Mouse (Mus musculus) forebrain, embryonic 12.5 days (tissue): ENCODE measurements around the gene Cep135. TPM values are rescaled to one million over a fixed set of nuclear protein-coding genes. Genes with fewer than 3 reads are reported as not detected.

Source experiments
- ATAC-seq: fragments of 200-750 bp; cut with Nextera tagmentation; 2 replicates; pipeline ENCODE4 v1.8.0; 2017; ENCODE audit warnings: moderate TSS enrichment; ENCODE audit not compliant: low FRiP score
- H3K27ac ChIP-seq: fragments of 300-500 bp; sonication (generic); 2 replicates; pipeline ENCODE4 v1.5.1; 2016; ENCODE audit warnings: mild to moderate bottlenecking
- H3K27me3 ChIP-seq: fragments of 300-500 bp; sonication (generic); 2 replicates; pipeline ENCODE4 v1.6.1; 2016; ENCODE audit warnings: mild to moderate bottlenecking
- H3K36me3 ChIP-seq: fragments of 300-500 bp; sonication (generic); replicated peaks from 2 replicates; pipeline ENCODE4 v1.6.1; 2016; ENCODE audit warnings: mild to moderate bottlenecking
- H3K4me1 ChIP-seq: fragments of 300-500 bp; sonication (generic); 2 replicates; pipeline ENCODE4 v1.6.1; 2016
- H3K4me2 ChIP-seq: fragments of 300-500 bp; sonication (generic); 2 replicates; pipeline ENCODE4 v1.6.1; 2016; ENCODE audit warnings: mild to moderate bottlenecking, moderate library complexity
- H3K4me3 ChIP-seq: fragments of 300-500 bp; sonication (generic); replicated peaks from 2 replicates; pipeline ENCODE4 v1.5.1; 2016; ENCODE audit warnings: mild to moderate bottlenecking
- H3K9ac ChIP-seq: fragments of 300-500 bp; sonication (generic); 2 replicates; pipeline ENCODE4 v1.6.1; 2016; ENCODE audit warnings: mild to moderate bottlenecking
- H3K9me3 ChIP-seq: fragments of 300-500 bp; sonication (generic); 2 replicates; pipeline ENCODE4 v1.6.1; 2016
- WGBS: fragments of 180-500 bp; shearing (Covaris S2); methylation state at CpG from one replicate; pipeline ENCODE4 v1.1.7; 2016; 5-methylcytosine and 5-hydroxymethylcytosine counted together
- polyA plus RNA-seq: library from polyadenylated mRNA; unstranded; fragments of >200 nt; fragmentation: Nextera tagmentation; extraction: Ambion mirVana; gene quantifications from 2 replicates; pipeline ENCODE4 v1.2.1, GENCODE M21; 2016

Cep135 gene
- polyA plus RNA-seq, 1 experiment from 2014 or later = 10.9 TPM

DNA sequence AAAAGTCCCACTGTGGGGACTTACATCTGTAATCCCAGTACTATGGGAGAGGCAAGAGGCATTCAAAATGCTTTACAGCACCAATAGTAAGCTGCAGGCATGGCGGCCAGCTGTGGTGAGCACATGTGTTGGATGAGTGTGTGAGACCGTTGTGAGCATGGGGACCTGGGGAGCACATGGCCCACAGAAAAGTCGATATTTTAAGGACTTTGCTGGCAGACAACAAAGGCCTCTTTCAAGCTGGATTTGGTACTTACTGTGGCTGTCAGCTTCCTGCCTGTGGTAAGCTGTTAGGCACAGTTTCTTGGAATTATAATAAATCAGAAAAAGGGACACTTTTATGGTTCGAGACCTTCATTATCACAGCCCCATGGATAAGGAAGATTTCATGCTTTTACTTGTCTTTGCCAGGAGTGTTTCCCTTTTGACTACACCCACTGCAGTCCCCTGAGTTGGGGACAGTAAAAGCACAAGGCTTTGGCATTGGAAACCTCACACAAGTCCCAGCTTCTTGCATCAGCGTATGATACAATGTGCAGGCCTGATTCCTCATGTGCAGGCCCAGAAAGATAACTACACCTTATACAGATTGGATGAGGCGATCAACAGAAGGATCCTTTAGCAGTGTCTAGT, 24.5 kb downstream of the Cep135 start:
- Histone ChIP-seq H3K4me1 (no peaks in the 10 kb centered on the region), H3K36me3 (peaks cover 85% of the 10 kb centered on the region), H3K27me3 (no peaks in the 10 kb centered on the region), H3K4me2 (no peak overlapping the region), H3K9me3 (no peaks in the 10 kb centered on the region), H3K4me3 (no peak overlapping the region), H3K27ac (no peak overlapping the region), H3K9ac (no peak overlapping the region)
- 91% methylated on average over 6 of the region's 6 CpGs for WGBS
- no peak for ATAC-seq

DNA sequence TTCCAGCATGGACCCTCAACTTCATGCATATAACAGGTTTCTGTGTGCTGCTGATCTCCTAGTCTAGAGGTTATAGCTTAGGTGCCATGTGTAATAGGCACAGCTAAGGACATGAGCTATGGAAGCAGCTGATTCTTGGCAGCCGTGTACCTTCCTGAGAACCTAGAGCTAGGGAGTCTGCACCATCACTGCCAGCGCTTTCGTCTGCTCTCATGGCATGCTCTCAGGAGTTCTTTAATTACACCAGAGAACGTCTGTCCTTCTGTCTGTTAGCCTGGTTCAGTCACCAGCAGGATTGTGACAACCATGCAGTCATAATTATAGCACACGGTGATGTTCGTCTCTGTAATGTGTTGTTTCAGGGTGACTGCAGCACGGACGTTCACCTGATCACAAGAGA, 26.8 kb downstream of the Cep135 start:
- Histone ChIP-seq H3K4me2 (no peak overlapping the region), H3K4me1 (no peaks in the 10 kb centered on the region), H3K27me3 (no peaks in the 10 kb centered on the region), H3K36me3 (peaks cover 88% of the 10 kb centered on the region), H3K9me3 (no peaks in the 10 kb centered on the region), H3K4me3 (no peak overlapping the region), H3K9ac (no peak overlapping the region), H3K27ac (no peak overlapping the region)
- WGBS = 94% methylated on average over 8 of the region's 8 CpGs
- no peak for ATAC-seq

DNA sequence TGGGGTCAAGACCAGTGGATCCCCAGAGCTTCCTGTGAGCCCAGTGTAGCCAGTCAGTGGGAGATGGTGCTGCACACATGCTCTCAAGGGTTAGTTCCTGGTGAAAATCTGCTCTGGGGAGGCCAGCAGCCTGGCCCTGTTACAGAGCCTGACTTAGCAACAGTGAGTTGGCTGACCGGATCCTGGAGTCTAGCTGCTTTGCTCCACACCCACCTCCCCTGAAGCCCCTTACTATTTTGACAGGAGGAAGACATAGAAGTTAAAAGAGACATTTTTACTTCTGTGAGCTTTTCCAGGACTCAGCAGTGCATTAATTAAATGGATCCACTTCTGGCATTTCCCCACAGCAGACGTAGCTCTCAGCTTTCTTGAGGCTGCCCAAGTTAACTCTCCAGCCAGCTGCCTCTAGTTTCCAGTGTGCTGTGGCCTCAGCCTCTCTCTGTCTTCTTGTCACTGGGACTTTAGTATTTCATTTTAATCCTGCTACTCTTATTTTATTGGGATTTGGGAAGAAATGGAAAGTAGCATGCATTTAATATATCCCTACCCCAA, 27.8 kb downstream of the Cep135 start:
- Histone ChIP-seq H3K27ac (no peak overlapping the region), H3K4me3 (no peak overlapping the region), H3K9ac (no peak overlapping the region), H3K4me1 (no peaks in the 10 kb centered on the region), H3K27me3 (no peaks in the 10 kb centered on the region), H3K9me3 (no peaks in the 10 kb centered on the region), H3K4me2 (no peak overlapping the region), H3K36me3 (peaks cover 80% of the 10 kb centered on the region)
- ATAC-seq = no peak
- 97% methylated on average over 2 of the region's 2 CpGs for WGBS

DNA sequence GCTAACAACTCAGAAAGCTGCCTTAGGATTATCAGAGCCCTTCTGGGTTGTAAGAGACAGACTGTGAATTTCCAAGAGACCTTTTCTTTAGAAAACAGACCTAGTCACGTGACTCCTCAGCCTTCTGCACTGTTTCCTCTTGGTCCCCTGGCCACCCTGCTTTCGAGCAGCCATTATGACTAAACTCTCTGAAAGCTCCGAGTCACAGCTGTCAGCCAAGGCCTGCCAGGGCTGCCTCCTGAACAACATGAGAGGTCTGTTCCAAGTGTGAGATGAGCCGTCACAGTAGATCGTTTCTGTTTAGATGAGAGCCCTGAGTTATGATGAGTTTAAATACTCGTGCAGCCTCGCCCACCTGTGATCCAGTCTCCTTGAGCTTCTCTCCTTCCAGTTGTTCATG, 30.3 kb downstream of the Cep135 start:
- no peak for ATAC-seq
- no peaks in the 10 kb centered on the region for H3K9me3 ChIP-seq
- WGBS = 88% methylated on average over 7 of the region's 7 CpGs

DNA sequence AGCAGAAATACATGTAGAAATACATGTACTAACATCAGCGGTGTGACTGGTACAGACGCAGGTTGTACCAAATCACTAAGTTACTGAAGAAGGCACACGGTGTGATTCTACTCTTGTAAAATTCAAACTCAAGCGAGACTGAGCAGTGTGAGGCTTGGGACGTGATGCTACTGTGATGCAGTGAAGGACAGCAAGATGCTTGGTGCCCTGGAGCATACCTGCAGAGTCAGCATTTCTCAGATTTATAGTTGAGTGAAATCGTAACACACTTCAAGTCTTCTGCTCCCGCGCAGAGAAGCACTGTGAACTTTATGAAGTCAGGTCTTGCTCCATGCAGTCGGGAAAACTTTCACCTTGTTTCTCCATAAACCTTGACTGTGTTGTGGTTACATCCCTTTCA, 35.3 kb downstream of the Cep135 start:
- no peak overlapping the region for H3K9ac ChIP-seq
- H3K36me3 ChIP-seq = peaks cover 55% of the 10 kb centered on the region
- H3K27ac ChIP-seq = no peak overlapping the region
- no peak for ATAC-seq
- no peak overlapping the region for H3K4me2 ChIP-seq
- H3K27me3 ChIP-seq = no peaks in the 10 kb centered on the region
- H3K4me1 ChIP-seq = no peaks in the 10 kb centered on the region
- H3K4me3 ChIP-seq = no peak overlapping the region
- 96% methylated on average over 9 of the region's 9 CpGs for WGBS
- no peaks in the 10 kb centered on the region for H3K9me3 ChIP-seq

More for the DNA sequence above, 30.3 kb downstream of the Cep135 start:
- H3K9ac ChIP-seq = no peak overlapping the region
- H3K27ac ChIP-seq = no peak overlapping the region
- H3K4me1 ChIP-seq = no peaks in the 10 kb centered on the region
- H3K36me3 ChIP-seq = peaks cover 76% of the 10 kb centered on the region
- H3K4me3 ChIP-seq = no peak overlapping the region
- H3K4me2 ChIP-seq = no peak overlapping the region
- no peaks in the 10 kb centered on the region for H3K27me3 ChIP-seq

DNA sequence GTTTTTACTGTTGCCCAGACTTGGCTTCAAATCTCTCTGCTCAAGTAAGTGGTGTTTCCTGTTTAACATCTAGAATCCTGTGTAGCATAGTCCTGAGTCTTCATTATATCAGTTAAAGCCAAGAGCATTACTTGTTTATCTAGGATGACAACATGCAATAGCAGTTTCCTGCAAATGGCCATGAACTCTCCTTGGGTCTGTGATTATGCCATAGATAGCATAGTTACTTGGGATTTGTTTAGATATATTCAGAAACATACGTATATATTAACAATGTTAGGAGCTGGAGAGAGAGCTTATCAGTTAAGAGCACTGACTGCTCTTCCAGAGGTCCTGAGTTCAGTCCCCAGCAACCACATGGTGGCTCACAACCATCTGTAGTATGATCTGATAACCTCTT, 39.3 kb downstream of the Cep135 start:
- no peak overlapping the region for H3K9ac ChIP-seq
- H3K4me1 ChIP-seq = no peaks in the 10 kb centered on the region
- H3K27ac ChIP-seq = no peak overlapping the region
- no peaks in the 10 kb centered on the region for H3K9me3 ChIP-seq
- no peak overlapping the region for H3K4me3 ChIP-seq
- no peak overlapping the region for H3K4me2 ChIP-seq
- 88% methylated on average over 1 of the region's 1 CpGs for WGBS
- peaks cover 51% of the 10 kb centered on the region for H3K36me3 ChIP-seq
- H3K27me3 ChIP-seq = no peaks in the 10 kb centered on the region
- ATAC-seq = no peak

DNA sequence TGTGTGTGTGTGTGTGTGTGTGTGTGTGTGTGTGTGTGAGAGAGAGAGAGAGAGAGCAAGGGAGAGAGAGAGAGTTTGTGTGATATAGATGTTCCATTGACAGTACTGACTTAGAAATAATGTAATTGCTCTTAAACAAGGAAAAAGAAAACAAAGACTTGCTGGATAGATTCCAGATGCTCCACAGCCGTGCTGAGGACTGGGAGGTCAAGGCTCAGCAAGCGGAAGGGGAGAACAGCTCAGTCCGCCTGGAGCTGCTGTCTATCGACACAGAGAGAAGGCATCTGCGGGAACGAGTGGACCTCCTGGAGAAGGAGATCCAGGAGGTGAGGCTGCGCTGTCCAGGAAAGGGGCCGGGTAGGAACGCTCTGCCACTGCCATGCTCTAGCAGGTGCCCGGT, 45.5 kb downstream of the Cep135 start:
- WGBS = 75% methylated on average over 10 of the region's 10 CpGs
- Histone ChIP-seq H3K36me3 (peaks cover 71% of the 10 kb centered on the region), H3K4me3 (no peak overlapping the region), H3K27me3 (no peaks in the 10 kb centered on the region), H3K9me3 (no peaks in the 10 kb centered on the region), H3K27ac (no peak overlapping the region), H3K4me1 (no peaks in the 10 kb centered on the region), H3K9ac (no peak overlapping the region), H3K4me2 (no peak overlapping the region)
- ATAC-seq = no peak

DNA sequence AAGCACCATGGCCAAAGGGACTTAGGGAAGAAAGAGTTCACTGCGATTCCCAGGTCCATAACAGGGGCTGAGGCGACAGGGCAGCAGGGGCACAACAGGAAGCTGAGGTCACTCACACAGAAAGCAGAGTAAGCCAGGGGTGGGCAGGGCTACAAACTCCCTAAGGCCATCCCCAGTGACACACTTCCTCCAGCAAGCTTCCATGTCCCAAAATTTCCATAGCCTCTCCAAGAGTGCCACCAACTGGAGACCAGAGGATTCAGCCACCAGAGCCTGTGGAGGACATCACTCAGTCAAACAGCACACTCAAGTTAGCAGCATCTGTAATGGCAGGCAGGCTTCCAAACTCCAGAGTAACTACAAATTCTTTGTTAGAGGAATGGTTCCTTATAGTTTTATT, 47.1 kb downstream of the Cep135 start:
- H3K27ac ChIP-seq = no peak overlapping the region
- H3K9ac ChIP-seq = no peak overlapping the region
- no peak overlapping the region for H3K4me2 ChIP-seq
- H3K4me1 ChIP-seq = no peaks in the 10 kb centered on the region
- WGBS = 90% methylated on average over 2 of the region's 2 CpGs
- ATAC-seq = no peak
- H3K4me3 ChIP-seq = no peak overlapping the region
- peaks cover 82% of the 10 kb centered on the region for H3K36me3 ChIP-seq
- no peaks in the 10 kb centered on the region for H3K9me3 ChIP-seq
- H3K27me3 ChIP-seq = no peaks in the 10 kb centered on the region

DNA sequence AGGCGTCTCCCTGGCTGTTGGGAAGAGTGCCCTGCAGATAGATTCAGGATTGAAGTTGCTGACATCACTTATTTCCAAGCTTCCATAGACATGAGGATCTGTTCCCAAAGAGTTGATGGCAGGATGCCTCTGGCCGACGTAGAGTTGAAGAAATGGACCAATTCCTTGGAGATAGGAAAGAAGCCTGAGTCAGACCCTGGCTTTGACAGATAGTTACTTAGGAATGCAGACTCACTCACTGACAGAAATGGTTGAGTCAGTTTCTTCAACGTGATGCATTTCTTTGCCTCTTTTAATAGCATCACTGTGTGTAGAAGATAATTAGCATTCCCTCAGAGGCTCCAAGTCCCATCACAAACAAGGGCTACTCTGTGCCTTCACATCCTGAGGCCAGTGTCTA, 53.6 kb downstream of the Cep135 start:
- peaks cover 70% of the 10 kb centered on the region for H3K36me3 ChIP-seq
- WGBS = 95% methylated on average over 4 of the region's 4 CpGs
- ATAC-seq = no peak

DNA sequence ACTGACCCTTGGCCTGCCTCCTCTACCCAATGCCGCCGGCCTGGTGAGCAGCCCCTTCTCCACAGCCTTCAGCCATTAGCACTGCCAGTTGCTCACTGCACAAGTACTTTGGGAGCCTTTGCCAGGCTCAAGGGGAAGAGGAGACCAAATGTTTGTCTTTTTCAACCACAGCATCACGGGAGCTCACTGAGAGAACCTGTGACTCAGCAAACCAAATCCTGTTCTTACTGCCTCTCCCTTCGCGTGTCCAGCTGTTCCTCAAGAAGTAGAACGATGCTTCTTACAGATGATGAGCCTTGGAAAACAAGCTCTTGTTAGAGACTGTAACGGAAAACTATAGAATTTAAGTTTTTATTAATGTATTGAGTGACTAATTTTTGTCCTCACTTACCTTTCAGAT, 55.7 kb downstream of the Cep135 start:
- H3K4me3 ChIP-seq = no peak overlapping the region
- H3K4me2 ChIP-seq = no peak overlapping the region
- peaks cover 56% of the 10 kb centered on the region for H3K36me3 ChIP-seq
- ATAC-seq = no peak
- H3K4me1 ChIP-seq = no peaks in the 10 kb centered on the region
- H3K27ac ChIP-seq = no peak overlapping the region
- H3K9me3 ChIP-seq = no peaks in the 10 kb centered on the region
- 94% methylated on average over 7 of the region's 7 CpGs for WGBS
- H3K9ac ChIP-seq = no peak overlapping the region
- no peaks in the 10 kb centered on the region for H3K27me3 ChIP-seq

More for the DNA sequence above, 53.6 kb downstream of the Cep135 start:
- Histone ChIP-seq H3K27ac (no peak overlapping the region), H3K4me3 (no peak overlapping the region), H3K9me3 (no peaks in the 10 kb centered on the region), H3K4me2 (no peak overlapping the region), H3K4me1 (no peaks in the 10 kb centered on the region), H3K27me3 (no peaks in the 10 kb centered on the region), H3K9ac (no peak overlapping the region)

DNA sequence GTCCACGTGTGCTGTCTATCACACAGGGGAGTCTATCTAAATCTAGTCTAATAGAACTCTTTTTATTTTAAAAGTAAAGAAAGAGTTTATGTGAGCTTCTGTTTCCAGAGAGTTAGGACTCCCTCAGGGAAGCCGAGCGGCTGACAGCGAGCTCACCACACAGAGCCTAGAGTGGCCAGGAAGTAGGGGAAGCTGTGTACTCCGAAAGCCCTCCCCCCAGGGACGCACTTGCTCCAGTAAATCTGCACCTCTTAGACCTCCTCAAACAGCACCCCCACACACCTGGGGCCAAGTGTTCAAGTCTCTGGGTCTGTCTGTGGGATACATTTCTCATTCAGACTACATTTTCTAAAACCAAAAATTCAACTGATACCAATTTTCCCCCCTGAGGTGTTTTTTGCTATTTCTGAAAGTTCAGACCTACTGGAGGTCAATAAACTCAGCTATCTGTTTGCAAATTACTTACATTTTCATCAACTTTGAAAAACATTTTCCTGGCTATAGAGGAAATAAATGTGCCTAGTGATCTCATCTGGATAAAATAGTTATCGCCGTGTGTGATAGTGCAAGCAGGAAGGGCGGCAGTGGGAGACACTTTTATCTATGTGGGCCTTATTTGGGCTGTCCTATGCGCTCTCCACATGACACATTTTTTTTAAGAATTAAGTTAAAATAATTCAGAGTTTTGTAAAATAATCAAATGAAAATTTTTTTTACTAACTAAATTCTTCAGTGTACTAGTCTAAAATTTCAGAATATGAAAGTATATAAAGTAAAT, 56.8 kb downstream of the Cep135 start:
- 93% methylated on average over 10 of the region's 10 CpGs for WGBS
- peaks cover 47% of the 10 kb centered on the region for H3K36me3 ChIP-seq
- no peak overlapping the region for H3K9ac ChIP-seq

DNA sequence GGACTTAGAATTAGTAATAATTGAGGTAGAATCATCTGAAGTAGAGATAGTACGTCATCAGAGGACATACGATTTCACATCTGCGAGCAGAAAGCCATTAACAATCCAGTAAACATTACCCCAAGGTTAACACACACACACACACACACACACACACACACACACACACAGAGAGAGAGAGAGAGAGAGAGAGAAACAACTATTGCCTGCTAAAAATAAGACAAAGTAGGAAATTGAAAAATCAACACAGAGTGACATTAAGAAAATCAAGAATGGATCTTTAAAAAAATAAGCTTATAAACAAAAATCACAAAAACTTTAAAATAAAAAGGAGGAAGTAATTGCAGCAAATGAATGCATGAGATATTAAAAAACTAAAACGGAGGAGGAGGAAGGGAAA, 61.4 kb downstream of the Cep135 start:
- Histone ChIP-seq H3K27me3 (no peaks in the 10 kb centered on the region), H3K36me3 (peaks cover 8% of the 10 kb centered on the region; the same call in 1 of the 2 replicates), H3K27ac (no peak overlapping the region), H3K4me3 (no peak overlapping the region), H3K9me3 (no peaks in the 10 kb centered on the region), H3K9ac (no peak overlapping the region), H3K4me1 (peaks cover 14% of the 10 kb centered on the region), H3K4me2 (no peak overlapping the region)
- 70% methylated on average over 4 of the region's 4 CpGs for WGBS
- no peak for ATAC-seq

More for the DNA sequence above, 56.8 kb downstream of the Cep135 start:
- ATAC-seq = no peak
- Histone ChIP-seq H3K4me3 (no peak overlapping the region), H3K4me2 (no peak overlapping the region), H3K27ac (no peak overlapping the region), H3K9me3 (no peaks in the 10 kb centered on the region), H3K27me3 (no peaks in the 10 kb centered on the region), H3K4me1 (peaks cover under 1% of the 10 kb centered on the region; the same call in 1 of the 2 replicates)
